Mouse (Mus musculus): ENCODE measurements around the gene Lipt2. TPM values are rescaled to one million over a fixed set of nuclear protein-coding genes. Genes with fewer than 3 reads are reported as not detected.

Gene Lipt2
- total RNA-seq, 2 experiments from 2014 or later: 4.2 to 5.8 TPM

Other genes with a start within 250 kb of the Lipt2 start
- gene Rnf169, start 178.8 kb upstream of the Lipt2 start, total RNA-seq (2021): 10 to 100 TPM; 49.1 to 49.3 TPM
- under 1 TPM in 1 of 2 experiments, not detected in 1; 0.70 TPM for gene Chrdl2, start 153.1 kb upstream of the Lipt2 start, total RNA-seq (2021)
- gene Pold3, start 37.7 kb upstream of the Lipt2 start, total RNA-seq (2021): 10 to 100 TPM; 23.0 to 37.3 TPM
- gene Kcne3, start 17.2 kb downstream of the Lipt2 start, total RNA-seq (2021): under 1 TPM; 0.35 to 0.57 TPM
- 100 to 1,000 TPM; 294 to 308 TPM for gene Pgm2l1, start 68.1 kb downstream of the Lipt2 start, total RNA-seq (2021)
- gene P4ha3, start 126.2 kb downstream of the Lipt2 start, total RNA-seq (2021): 1 to 10 TPM; 5.4 to 5.9 TPM
- gene C2cd3, start 213.0 kb downstream of the Lipt2 start, total RNA-seq (2021): 10 to 100 TPM; 20.5 to 28.1 TPM
- gene Ppme1, start 213.0 kb downstream of the Lipt2 start, total RNA-seq (2021): 100 to 1,000 TPM; 204 to 224 TPM

Data from left cerebral cortex, postnatal 36 days (tissue).